Mouse (Mus musculus) myocyte (in vitro differentiated cells): ENCODE data around the gene Fbxw24.
"Not testable (repeated sequence)": the region's sequence is repeated elsewhere in the genome, so short reads cannot be mapped to it uniquely, and the experiment has no call there.

Experiments
- CEBPB ChIP-seq: IDR thresholded peaks from 2 replicates; pipeline ENCODE4 v1.6.1; 2011; ENCODE audit warnings: mild to moderate bottlenecking, moderate library complexity; ENCODE audit not compliant: poor library complexity, insufficient read depth, severe bottlenecking
- E2F4 ChIP-seq: IDR thresholded peaks from one replicate; pipeline ENCODE4 v1.6.1; 2011; ENCODE audit warnings: mild to moderate bottlenecking, control low read depth, moderate library complexity; ENCODE audit not compliant: insufficient read depth
- MAX ChIP-seq: IDR thresholded peaks from one replicate; pipeline ENCODE4 v1.6.1; 2011; ENCODE audit warnings: low read depth, mild to moderate bottlenecking, control low read depth
- POLR2A ChIP-seq: IDR thresholded peaks from one replicate; pipeline ENCODE4 v1.6.1; 2011; ENCODE audit warnings: low read depth, mild to moderate bottlenecking, control low read depth, moderate library complexity; ENCODE audit not compliant: insufficient read length
- TCF12 ChIP-seq: IDR thresholded peaks from one replicate; pipeline ENCODE4 v1.6.1; 2011; ENCODE audit warnings: mild to moderate bottlenecking, control low read depth; ENCODE audit not compliant: poor library complexity, insufficient read depth, severe bottlenecking

DNA sequence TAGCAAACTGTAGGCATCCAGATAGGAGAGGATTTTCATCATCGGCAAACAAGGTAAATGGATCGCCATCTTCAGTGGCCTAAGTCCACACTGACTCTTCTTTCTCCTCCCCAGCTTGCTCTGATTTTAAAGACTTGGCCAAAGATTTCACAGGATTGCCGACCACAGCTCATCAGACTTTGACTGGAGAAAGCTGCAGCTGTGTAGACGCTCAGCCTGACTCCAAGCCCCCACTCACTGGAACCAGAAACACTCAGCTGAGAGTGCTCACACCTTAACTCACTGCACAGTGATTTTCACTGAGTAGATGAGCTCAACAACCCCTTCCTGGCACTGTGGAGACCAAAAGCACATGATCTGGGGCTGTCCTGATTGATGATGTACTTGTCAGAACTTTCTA lies 57.7 kb downstream of the Fbxw24 start, which contains the start of gene Fbxw15:
- TF ChIP-seq TCF12, E2F4, POLR2A, MAX, CEBPB: not testable (repeated sequence)
